Mouse (Mus musculus) stomach, postnatal 0 days (tissue): ENCODE measurements around the gene Stx12. TPM values are rescaled to one million over a fixed set of nuclear protein-coding genes. Genes with fewer than 3 reads are reported as not detected.

ENCODE experiments used
- ATAC-seq: fragments of 200-750 bp; cut with Nextera tagmentation; 2 replicates; pipeline ENCODE4 v1.8.0; 2017; ENCODE audit not compliant: low FRiP score, low TSS enrichment
- DNase-seq: peaks from one replicate; pipeline ENCODE4 v3.0.0-alpha.2; 2016; ENCODE audit warnings: low spot score
- H3K27ac ChIP-seq: fragments of 300-500 bp; sonication (generic); replicated peaks from 2 replicates; pipeline ENCODE4 v1.5.1; 2014; ENCODE audit warnings: mild to moderate bottlenecking, control low read depth
- H3K27me3 ChIP-seq: fragments of 300-500 bp; sonication (generic); 2 replicates; pipeline ENCODE4 v1.6.1; 2014; ENCODE audit warnings: low read length; ENCODE audit not compliant: control insufficient read depth, insufficient read depth
- H3K36me3 ChIP-seq: fragments of 300-500 bp; sonication (generic); 2 replicates; pipeline ENCODE4 v1.6.1; 2014; ENCODE audit warnings: low read length, mixed read lengths; ENCODE audit not compliant: control insufficient read depth, insufficient read depth
- H3K4me1 ChIP-seq: fragments of 300-500 bp; sonication (generic); replicated peaks from 2 replicates; pipeline ENCODE4 v1.6.1; 2014; ENCODE audit warnings: antibody characterized with exemption; ENCODE audit not compliant: control insufficient read depth, insufficient read depth
- H3K4me2 ChIP-seq: fragments of 300-500 bp; sonication (generic); replicated peaks from 2 replicates; pipeline ENCODE4 v1.6.1; 2014; ENCODE audit warnings: low read depth, mild to moderate bottlenecking, control low read depth, moderate library complexity
- H3K4me3 ChIP-seq: fragments of 300-500 bp; sonication (generic); 2 replicates; pipeline ENCODE4 v1.5.1; 2014; ENCODE audit warnings: low read depth, low read length, control low read depth
- H3K9ac ChIP-seq: fragments of 300-500 bp; sonication (generic); 2 replicates; pipeline ENCODE4 v1.6.1; 2014; ENCODE audit warnings: mild to moderate bottlenecking, low read length, control low read depth, mixed read lengths
- H3K9me3 ChIP-seq: fragments of 300-500 bp; sonication (generic); 2 replicates; pipeline ENCODE4 v1.6.1; 2016; ENCODE audit warnings: low read length; ENCODE audit not compliant: control insufficient read depth
- CTCF ChIP-seq: IDR thresholded peaks from 2 replicates; pipeline ENCODE4 v1.5.1; 2016; ENCODE audit warnings: antibody characterized with exemption, low read depth, mild to moderate bottlenecking, moderate library complexity
- EP300 ChIP-seq: optimal IDR thresholded peaks from 2 replicates; pipeline ENCODE3; 2016; ENCODE audit warnings: antibody characterized with exemption
- WGBS: fragments of 180-500 bp; shearing (Covaris S2); extraction: QIAGEN DNeasy Blood & Tissue Kit; methylation state at CpG from one replicate; pipeline ENCODE4 v1.1.7; 2014; 5-methylcytosine and 5-hydroxymethylcytosine counted together
- polyA plus RNA-seq: library from polyadenylated mRNA; unstranded; fragments of >200 nt; fragmentation: Nextera tagmentation; extraction: Ambion mirVana; gene quantifications from 2 replicates; pipeline ENCODE4 v1.2.1, GENCODE M21; 2015

Stx12 gene
- polyA plus RNA-seq, 1 experiment from 2014 or later: 56.7 TPM

DNA sequence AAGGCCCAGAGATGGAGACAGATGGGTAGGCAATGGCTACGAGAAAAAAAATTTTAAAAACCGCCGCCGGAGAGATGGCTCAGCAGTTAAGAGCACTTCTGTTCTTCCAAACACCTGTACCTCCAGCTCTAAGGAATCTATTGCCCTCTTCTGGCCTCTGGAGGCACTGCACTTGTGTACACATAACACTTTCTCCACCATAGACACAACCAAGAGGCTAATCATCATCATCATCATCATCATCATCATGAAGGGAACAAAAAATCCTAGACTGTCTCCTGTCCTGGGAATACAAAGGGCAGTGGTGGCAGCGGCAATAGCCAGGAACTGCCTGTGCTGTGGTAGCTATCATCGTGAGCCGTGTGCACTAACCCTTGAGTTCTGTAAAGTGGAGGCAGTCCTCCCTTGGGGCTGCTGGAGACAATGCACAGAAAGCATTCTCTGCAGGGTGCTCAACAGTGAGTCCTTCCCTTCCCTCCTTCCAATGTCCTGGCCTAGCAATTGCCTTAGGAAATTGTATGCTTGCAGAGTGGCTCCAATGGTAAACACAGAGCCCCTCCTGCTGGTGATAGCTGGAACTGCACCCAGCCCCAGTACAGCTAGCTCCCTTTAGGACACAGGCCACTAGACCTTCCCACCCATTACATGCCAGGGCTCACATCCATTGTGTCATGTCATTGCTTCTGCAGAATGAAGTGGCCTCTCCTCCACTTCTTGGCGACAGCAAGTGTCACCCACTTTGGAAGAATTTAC lies 60.5 kb downstream of the Stx12 start:
- peaks cover 15% of the 10 kb centered on the region for H3K36me3 ChIP-seq
- no peaks in the 10 kb centered on the region for H3K9me3 ChIP-seq
- H3K4me1 ChIP-seq: no peaks in the 10 kb centered on the region
- no peak overlapping the region for H3K4me2 ChIP-seq
- no peak overlapping the region for H3K9ac ChIP-seq
- H3K27ac ChIP-seq: no peak overlapping the region
- no peak overlapping the region for H3K4me3 ChIP-seq
- whole genome bisulfite sequencing: 69% methylated on average over 8 of the region's 8 CpGs
- TF ChIP-seq EP300 (no peak), CTCF (peak; percentile 87)
- no peaks in the 10 kb centered on the region for H3K27me3 ChIP-seq
- DNase-seq: peak; percentile 80
- peak; percentile 75 for ATAC-seq

DNA sequence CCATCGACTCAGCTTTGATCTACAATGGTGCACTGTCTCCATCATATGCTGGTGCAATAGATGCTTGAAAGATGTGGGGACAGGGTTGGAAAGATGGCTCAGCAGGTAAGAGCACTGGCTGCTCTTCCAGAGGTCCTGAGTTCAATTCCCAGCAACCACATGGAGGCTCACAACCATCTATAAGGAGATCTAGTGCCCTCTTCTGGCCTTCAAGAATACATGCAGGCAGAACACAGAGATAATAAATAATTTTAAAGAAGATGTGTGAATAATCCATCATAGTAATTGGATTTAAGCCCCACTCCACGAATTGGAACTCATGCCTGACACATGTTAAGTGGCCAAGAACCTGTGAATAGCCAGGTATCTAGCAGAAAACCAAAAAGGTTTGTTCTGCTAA lies 65.9 kb downstream of the Stx12 start:
- TF ChIP-seq CTCF (0 out of 2 replicates have a peak, but pooled peaks have one; percentile 3), EP300 (no peak)
- no peak overlapping the region for H3K27ac ChIP-seq
- H3K9me3 ChIP-seq: no peaks in the 10 kb centered on the region
- WGBS: 56% methylated on average over 2 of the region's 2 CpGs
- H3K4me3 ChIP-seq: no peak overlapping the region
- DNase-seq (no peak), ATAC-seq (no peak)
- H3K4me2 ChIP-seq: no peak overlapping the region
- no peaks in the 10 kb centered on the region for H3K27me3 ChIP-seq
- no peak overlapping the region for H3K9ac ChIP-seq
- H3K36me3 ChIP-seq: no peaks in the 10 kb centered on the region
- no peaks in the 10 kb centered on the region for H3K4me1 ChIP-seq

DNA sequence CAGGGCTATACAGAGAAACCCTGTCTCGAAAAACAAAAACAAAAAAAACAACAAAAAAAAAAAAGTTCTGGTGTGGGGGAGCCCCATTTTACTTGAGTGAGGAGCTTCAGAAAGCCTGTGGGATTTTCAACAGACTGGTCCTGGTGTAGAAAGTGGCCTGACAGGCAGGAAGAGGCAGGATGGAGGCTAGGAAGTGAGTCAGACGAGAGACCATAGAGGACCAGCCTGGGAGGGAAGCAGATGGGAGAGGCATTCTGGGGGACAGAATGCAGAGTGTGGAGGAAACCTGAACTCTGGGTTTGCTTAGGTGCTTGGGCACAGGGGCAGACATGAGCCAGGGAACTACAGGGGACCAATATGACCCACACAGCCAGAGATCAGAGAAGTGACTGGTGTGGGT lies 67.5 kb downstream of the Stx12 start:
- H3K4me2 ChIP-seq: no peak overlapping the region
- 62% methylated on average over 2 of the region's 2 CpGs for WGBS
- ATAC-seq (no peak), DNase-seq (no peak)
- TF ChIP-seq EP300 (no peak), CTCF (no peak)
- no peak overlapping the region for H3K27ac ChIP-seq
- H3K27me3 ChIP-seq: no peaks in the 10 kb centered on the region
- H3K4me1 ChIP-seq: no peaks in the 10 kb centered on the region
- H3K4me3 ChIP-seq: no peak overlapping the region
- H3K36me3 ChIP-seq: no peaks in the 10 kb centered on the region
- H3K9me3 ChIP-seq: no peaks in the 10 kb centered on the region
- no peak overlapping the region for H3K9ac ChIP-seq

DNA sequence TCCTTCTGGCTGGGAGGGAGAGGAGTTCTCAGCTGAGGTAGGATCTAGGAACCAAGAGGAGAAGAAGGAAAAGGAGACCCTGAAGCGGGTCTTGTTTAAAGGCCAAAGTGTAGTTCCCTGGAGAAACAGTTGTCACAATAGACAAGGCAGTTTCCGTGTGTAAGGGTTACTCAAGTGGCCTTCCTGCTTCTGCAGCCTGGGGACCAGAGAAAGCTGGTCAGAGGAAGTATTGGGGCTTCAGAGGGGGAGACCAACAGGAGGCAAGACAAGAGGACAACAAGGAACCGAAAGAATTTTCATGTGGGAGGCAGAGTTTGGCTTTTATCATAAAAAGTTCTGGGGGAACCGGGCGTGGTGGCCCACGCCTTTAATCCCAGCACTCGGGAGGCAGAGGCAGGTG lies 67.9 kb downstream of the Stx12 start:
- Histone ChIP-seq H3K9me3 (no peaks in the 10 kb centered on the region), H3K27ac (no peak overlapping the region), H3K4me3 (no peak overlapping the region), H3K4me2 (no peak overlapping the region), H3K27me3 (no peaks in the 10 kb centered on the region), H3K4me1 (no peaks in the 10 kb centered on the region), H3K9ac (no peak overlapping the region), H3K36me3 (no peaks in the 10 kb centered on the region)
- ATAC-seq (no peak), DNase-seq (no peak)
- TF ChIP-seq EP300: no peak
- no peak for TF ChIP-seq CTCF
- WGBS: 75% methylated on average over 7 of the region's 7 CpGs

DNA sequence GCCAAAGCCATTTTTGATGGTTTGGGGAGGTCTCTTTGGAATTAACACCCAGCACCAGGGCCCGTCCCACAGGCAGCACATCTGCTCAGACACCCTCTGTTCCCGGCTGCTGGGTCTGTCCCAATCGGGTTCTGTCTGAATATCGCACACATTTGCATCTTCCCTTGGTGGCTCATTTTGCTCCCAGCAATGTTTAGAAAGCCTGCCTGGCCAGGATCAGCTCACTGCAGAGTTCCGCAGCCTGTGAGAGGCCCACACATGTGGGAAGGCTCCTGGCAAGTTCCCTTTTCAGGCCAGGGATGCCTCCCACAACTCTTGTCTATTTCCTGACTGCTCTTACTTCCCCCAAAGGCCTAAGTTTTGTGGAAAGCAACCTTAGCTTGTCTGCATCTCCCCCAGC lies 74.7 kb downstream of the Stx12 start:
- Histone ChIP-seq H3K27ac (peak overlapping the region; percentile 56; the same call in 1 of the 2 replicates), H3K27me3 (no peaks in the 10 kb centered on the region), H3K9ac (no peak overlapping the region), H3K4me3 (no peak overlapping the region), H3K4me1 (no peaks in the 10 kb centered on the region), H3K36me3 (no peaks in the 10 kb centered on the region), H3K4me2 (no peak overlapping the region), H3K9me3 (no peaks in the 10 kb centered on the region)
- no peak for TF ChIP-seq EP300
- no peak for TF ChIP-seq CTCF
- ATAC-seq: no peak
- 82% methylated on average over 5 of the region's 5 CpGs for WGBS
- no peak for DNase-seq
